Mouse (Mus musculus) cerebellum, adult 2 months (tissue): ENCODE data around the gene Atp5c1.

Experiments used
- CTCF ChIP-seq: fragments of 200-500 bp; IDR thresholded peaks from 2 replicates; pipeline ENCODE4 v1.5.1; 2011; ENCODE audit warnings: low read depth, mild to moderate bottlenecking, control low read depth, low read length, moderate library complexity, borderline replicate concordance; ENCODE audit not compliant: insufficient read depth
- POLR2A ChIP-seq: fragments of 200-500 bp; IDR thresholded peaks from 2 replicates; pipeline ENCODE4 v1.6.1; 2011; ENCODE audit warnings: low read length, control low read depth, borderline replicate concordance; ENCODE audit not compliant: insufficient read depth

- TF ChIP-seq CTCF (no peak), POLR2A (no peak)
These were observed 8.6 kb downstream of the Atp5c1 start for GRCm38 (mm10) chr2:10071751-10072150.
